Mouse (Mus musculus): Measurements from ENCODE around the gene Olfr1032. TPM values are rescaled to one million over a fixed set of nuclear protein-coding genes. Genes with fewer than 3 reads are reported as not detected.
"Not testable (repeated sequence)": the region's sequence is repeated elsewhere in the genome, so short reads cannot be mapped to it uniquely, and the experiment has no call there.

Olfr1032 gene
- polyA plus RNA-seq (2014; fragmentation: Nextera tagmentation; extraction: Ambion mirVana): not detected in 2 replicates

DNA sequence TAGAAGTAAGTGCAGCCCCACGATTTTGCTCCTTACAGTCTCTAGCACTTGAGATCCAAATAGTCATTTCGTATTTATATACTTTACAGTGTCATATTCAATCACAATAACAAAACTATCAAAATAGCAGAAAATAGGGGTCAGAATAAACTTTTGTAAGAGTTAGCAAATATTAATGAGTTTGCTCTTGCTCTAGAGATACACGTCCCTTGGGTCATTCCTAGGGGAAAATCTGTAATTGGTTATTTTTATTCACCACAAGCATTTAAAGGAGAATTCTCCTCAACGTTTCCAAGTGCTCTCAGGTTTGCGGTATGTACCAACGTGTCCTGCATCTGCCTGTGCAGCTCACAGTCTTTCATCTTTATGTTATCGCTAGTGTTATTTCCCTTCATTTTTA is at the start of gene Olfr1032:
Olfr1032 (plus strand) TSS at position 301 of the 400 bp plus-strand sequence.
- H3K9ac ChIP-seq (ENCODE audit: low read depth, low read length): no peak within 1 kb of the TSS
- no peak within 1 kb of the TSS for H3K4me3 ChIP-seq (ENCODE audit: low read depth, low read length)
- H3K4me1 ChIP-seq (ENCODE audit: control insufficient read depth, insufficient read depth, low read length): no peaks in the 10 kb centered on the region
- no peak within 1 kb of the TSS for H3K4me2 ChIP-seq
- H3K9me3 ChIP-seq (replicated peaks; ENCODE audit: control insufficient read depth, low read length): no peaks in the 10 kb centered on the region
- no peaks in the 10 kb centered on the region for H3K36me3 ChIP-seq (ENCODE audit: control insufficient read depth, insufficient read depth, low read length)
- H3K27me3 ChIP-seq (ENCODE audit: control insufficient read depth, insufficient read depth, low read length): no peaks in the 10 kb centered on the region
- WGBS (ENCODE audit: insufficient replicate concordance): 79% methylated on average over 7 of the region's 7 CpGs
- no peak within 1 kb of the TSS for H3K27ac ChIP-seq (ENCODE audit: low read depth, low read length)
- no peak for ATAC-seq (replicated peaks; ENCODE audit: insufficient number of reproducible peaks, low FRiP score, low TSS enrichment)

DNA sequence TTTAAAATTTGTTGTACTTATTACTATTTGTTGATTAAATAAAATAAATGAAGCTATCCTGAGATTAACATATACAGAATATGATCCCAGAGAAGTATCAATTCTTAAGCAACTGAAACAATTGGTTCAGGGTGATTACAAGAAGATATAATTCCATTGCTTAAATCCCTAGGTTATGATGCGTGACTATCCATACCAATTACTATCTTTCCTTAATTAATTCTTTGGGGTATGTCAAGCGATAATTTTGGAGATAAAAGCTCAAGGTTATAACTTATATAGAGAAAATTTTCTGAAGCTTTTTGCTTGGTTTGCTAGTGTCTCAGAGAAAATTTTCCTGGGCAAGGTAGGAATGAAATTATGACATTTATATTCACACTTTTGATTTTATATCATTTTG is 31.7 kb upstream of the Olfr1032 start, which contains the start of gene Olfr1029:
Olfr1029 (plus strand) TSS at position 301 of the 400 bp plus-strand sequence.
- 76% methylated on average over 2 of the region's 2 CpGs for WGBS (ENCODE audit: insufficient replicate concordance)
- Histone ChIP-seq H3K27ac (ENCODE audit: low read depth, low read length) (no peak within 1 kb of the TSS), H3K4me1 (ENCODE audit: control insufficient read depth, insufficient read depth, low read length) (no peaks in the 10 kb centered on the region), H3K9me3 (replicated peaks; ENCODE audit: control insufficient read depth, low read length) (no peaks in the 10 kb centered on the region), H3K4me2 (no peak within 1 kb of the TSS), H3K4me3 (ENCODE audit: low read depth, low read length) (no peak within 1 kb of the TSS), H3K9ac (ENCODE audit: low read depth, low read length) (no peak within 1 kb of the TSS), H3K27me3 (ENCODE audit: control insufficient read depth, insufficient read depth, low read length) (no peaks in the 10 kb centered on the region), H3K36me3 (ENCODE audit: control insufficient read depth, insufficient read depth, low read length) (no peaks in the 10 kb centered on the region)
- no peak for ATAC-seq (replicated peaks; ENCODE audit: insufficient number of reproducible peaks, low FRiP score, low TSS enrichment)

DNA sequence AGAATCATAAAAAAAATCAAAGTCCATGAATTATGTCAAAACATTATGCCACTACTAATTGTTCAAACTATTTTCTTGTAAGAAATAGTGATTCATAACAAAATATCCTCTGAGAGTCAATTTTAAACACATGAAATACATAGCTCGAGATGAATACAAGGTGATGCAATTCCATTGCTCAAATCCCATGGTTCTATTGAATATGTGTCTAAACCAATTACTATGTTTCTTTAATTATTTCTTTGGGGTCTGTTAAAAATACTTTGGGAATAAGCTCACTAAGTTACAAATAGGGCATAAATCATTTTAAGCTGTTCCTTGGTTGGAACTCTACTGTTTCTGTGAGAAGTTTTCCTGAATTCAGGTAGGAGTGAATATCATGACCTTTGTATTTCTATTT is 26.4 kb upstream of the Olfr1032 start, which contains the start of gene Olfr1030:
Olfr1030 (plus strand) TSS at position 301 of the 400 bp plus-strand sequence.
- Histone ChIP-seq H3K27me3 (ENCODE audit: control insufficient read depth, insufficient read depth, low read length) (no peaks in the 10 kb centered on the region), H3K9ac (ENCODE audit: low read depth, low read length) (no peak within 1 kb of the TSS), H3K4me3 (ENCODE audit: low read depth, low read length) (no peak within 1 kb of the TSS), H3K9me3 (replicated peaks; ENCODE audit: control insufficient read depth, low read length) (no peaks in the 10 kb centered on the region), H3K36me3 (ENCODE audit: control insufficient read depth, insufficient read depth, low read length) (no peaks in the 10 kb centered on the region), H3K27ac (ENCODE audit: low read depth, low read length) (no peak within 1 kb of the TSS), H3K4me1 (ENCODE audit: control insufficient read depth, insufficient read depth, low read length) (no peaks in the 10 kb centered on the region), H3K4me2 (no peak within 1 kb of the TSS)
- WGBS (ENCODE audit: insufficient replicate concordance): 64% methylated on average over 1 of the region's 1 CpGs
- ATAC-seq (replicated peaks; ENCODE audit: insufficient number of reproducible peaks, low FRiP score, low TSS enrichment): no peak

DNA sequence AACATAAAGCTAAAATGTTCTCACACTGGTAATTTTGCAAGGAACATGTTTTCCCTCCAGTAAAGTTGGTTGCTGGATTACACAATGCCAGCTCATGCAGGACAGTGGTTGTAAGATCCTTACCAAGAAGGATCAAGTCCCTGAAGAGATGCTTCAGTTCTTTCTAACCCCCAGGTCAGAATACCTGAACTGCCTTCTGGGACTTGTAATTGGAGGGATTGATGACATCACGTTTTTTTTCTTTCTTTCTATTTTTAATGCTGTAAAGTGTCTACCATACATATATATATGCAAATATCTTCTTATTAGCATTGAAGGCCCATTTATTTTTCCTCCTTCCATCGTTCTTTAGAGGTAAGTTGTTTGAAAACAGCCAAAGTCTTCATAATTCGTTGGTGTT is 15.3 kb upstream of the Olfr1032 start, which contains the start of gene Olfr1031:
Olfr1031 (plus strand) TSS at position 301 of the 400 bp plus-strand sequence.
- Histone ChIP-seq H3K4me2 (no peak within 1 kb of the TSS), H3K27me3 (ENCODE audit: control insufficient read depth, insufficient read depth, low read length) (no peaks in the 10 kb centered on the region), H3K4me3 (ENCODE audit: low read depth, low read length) (no peak within 1 kb of the TSS), H3K36me3 (ENCODE audit: control insufficient read depth, insufficient read depth, low read length) (no peaks in the 10 kb centered on the region), H3K9ac (ENCODE audit: low read depth, low read length) (no peak within 1 kb of the TSS), H3K4me1 (ENCODE audit: control insufficient read depth, insufficient read depth, low read length) (no peaks in the 10 kb centered on the region), H3K9me3 (replicated peaks; ENCODE audit: control insufficient read depth, low read length) (no peaks in the 10 kb centered on the region), H3K27ac (ENCODE audit: low read depth, low read length) (no peak within 1 kb of the TSS)
- WGBS (ENCODE audit: insufficient replicate concordance): 53% methylated on average over 3 of the region's 3 CpGs
- no peak for ATAC-seq (replicated peaks; ENCODE audit: insufficient number of reproducible peaks, low FRiP score, low TSS enrichment)

DNA sequence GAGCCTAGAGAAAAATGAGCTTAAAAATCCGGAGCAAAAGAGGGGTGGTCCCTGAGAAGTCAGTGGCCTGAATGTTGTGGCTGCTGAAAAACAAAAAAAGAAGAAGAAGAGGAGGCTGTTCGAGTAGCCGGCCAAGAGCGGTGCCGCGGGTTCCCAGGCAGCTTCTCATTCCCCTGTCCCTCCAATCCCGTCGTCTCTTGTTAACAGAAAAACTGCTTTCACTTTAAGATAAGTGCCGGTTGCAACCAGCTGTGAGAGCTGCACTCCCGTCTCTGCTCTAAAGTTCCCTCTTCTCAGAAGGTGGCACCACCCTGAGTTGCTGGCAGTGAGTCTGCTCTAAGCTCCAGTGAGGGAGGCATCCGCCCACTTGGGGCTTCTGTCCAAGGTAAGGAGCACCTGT is 15.1 kb downstream of the Olfr1032 start, which contains the start of gene Olfr1033:
Olfr1033 (plus strand) TSS at position 228 of the 400 bp plus-strand sequence.
- Histone ChIP-seq H3K27ac (ENCODE audit: low read depth, low read length) (0 out of 2 replicates have a peak within 1 kb of the TSS, but pooled peaks have one; percentile 15), H3K4me2 (peak within 1 kb of the TSS; percentile 58), H3K4me3 (ENCODE audit: low read depth, low read length) (peak within 1 kb of the TSS; percentile 36)
- not testable (repeated sequence) for H3K4me1 ChIP-seq (ENCODE audit: control insufficient read depth, insufficient read depth, low read length); ATAC-seq (replicated peaks; ENCODE audit: insufficient number of reproducible peaks, low FRiP score, low TSS enrichment); H3K9me3 ChIP-seq (replicated peaks; ENCODE audit: control insufficient read depth, low read length); H3K36me3 ChIP-seq (ENCODE audit: control insufficient read depth, insufficient read depth, low read length); H3K27me3 ChIP-seq (ENCODE audit: control insufficient read depth, insufficient read depth, low read length); H3K9ac ChIP-seq (ENCODE audit: low read depth, low read length)
- 0% methylated on average over 10 of the region's 11 CpGs for WGBS (ENCODE audit: insufficient replicate concordance)

DNA sequence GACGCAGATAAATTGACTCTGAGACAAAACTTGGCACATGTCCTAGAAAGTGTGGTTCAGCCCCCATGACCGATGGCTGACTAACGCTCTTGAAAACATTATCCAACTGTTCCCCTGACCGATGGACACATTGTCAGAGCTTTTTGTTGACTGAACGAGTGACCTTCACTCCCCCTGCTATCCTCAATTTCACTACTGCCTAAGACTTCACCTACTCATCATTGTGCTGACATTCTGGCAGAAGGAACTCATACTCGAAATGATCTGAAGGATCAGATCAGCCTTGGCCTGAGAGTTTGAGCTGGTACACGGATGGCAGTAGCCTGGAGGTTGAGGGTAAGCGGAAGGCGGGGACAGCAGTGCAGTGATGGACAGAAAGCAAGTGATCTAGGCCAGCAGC is 16.2 kb downstream of the Olfr1032 start:
- H3K27ac ChIP-seq (ENCODE audit: low read depth, low read length); H3K4me2 ChIP-seq; H3K4me1 ChIP-seq (ENCODE audit: control insufficient read depth, insufficient read depth, low read length); H3K9me3 ChIP-seq (replicated peaks; ENCODE audit: control insufficient read depth, low read length); H3K4me3 ChIP-seq (ENCODE audit: low read depth, low read length); H3K9ac ChIP-seq (ENCODE audit: low read depth, low read length); H3K36me3 ChIP-seq (ENCODE audit: control insufficient read depth, insufficient read depth, low read length); H3K27me3 ChIP-seq (ENCODE audit: control insufficient read depth, insufficient read depth, low read length); ATAC-seq (replicated peaks; ENCODE audit: insufficient number of reproducible peaks, low FRiP score, low TSS enrichment): not testable (repeated sequence)
- 24% methylated on average over 2 of the region's 9 CpGs for WGBS (ENCODE audit: insufficient replicate concordance)

DNA sequence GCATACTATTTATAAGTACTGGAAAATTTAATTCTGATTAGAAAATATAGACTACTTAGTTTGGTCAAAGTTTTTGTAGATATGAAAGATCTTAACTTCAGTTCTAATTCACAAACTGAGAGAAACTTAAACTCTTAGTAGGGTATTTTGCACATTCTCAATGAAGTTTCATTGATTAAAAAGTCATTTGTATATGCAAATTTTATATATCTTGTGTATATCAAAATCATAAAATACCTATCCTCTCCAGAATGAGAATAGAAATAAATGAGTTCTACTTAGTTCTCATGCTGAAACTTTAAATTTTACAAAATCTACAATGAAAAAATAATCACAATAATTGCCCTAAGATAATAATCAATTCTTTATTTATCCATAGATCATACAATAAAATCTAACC is 40.2 kb downstream of the Olfr1032 start, which contains the start of gene Olfr1034:
Olfr1034 (plus strand) TSS at position 301 of the 400 bp plus-strand sequence.
- Histone ChIP-seq H3K36me3 (ENCODE audit: control insufficient read depth, insufficient read depth, low read length) (no peaks in the 10 kb centered on the region), H3K9ac (ENCODE audit: low read depth, low read length) (no peak within 1 kb of the TSS), H3K27me3 (ENCODE audit: control insufficient read depth, insufficient read depth, low read length) (no peaks in the 10 kb centered on the region), H3K4me2 (no peak within 1 kb of the TSS), H3K9me3 (replicated peaks; ENCODE audit: control insufficient read depth, low read length) (no peaks in the 10 kb centered on the region), H3K27ac (ENCODE audit: low read depth, low read length) (no peak within 1 kb of the TSS), H3K4me1 (ENCODE audit: control insufficient read depth, insufficient read depth, low read length) (no peaks in the 10 kb centered on the region), H3K4me3 (ENCODE audit: low read depth, low read length) (no peak within 1 kb of the TSS)
- no peak for ATAC-seq (replicated peaks; ENCODE audit: insufficient number of reproducible peaks, low FRiP score, low TSS enrichment)

DNA sequence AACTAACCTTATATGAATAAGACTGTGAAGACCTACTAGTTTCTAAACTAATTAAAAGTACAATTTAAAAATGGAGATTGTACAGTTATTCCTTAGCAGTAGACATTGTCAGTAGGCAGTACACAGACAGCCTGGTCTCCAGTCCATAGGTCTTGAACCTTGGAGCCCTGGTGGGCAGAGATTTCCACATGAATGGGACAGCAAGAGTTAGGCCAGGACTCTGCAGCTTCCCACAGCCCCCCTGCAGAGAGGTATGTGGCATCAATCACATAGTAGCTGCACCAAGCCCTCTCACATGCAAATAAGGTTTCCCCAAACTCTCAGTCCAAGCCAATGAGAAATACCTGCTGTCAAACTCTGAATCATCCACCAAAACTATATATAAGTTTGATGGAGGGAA is 45.4 kb downstream of the Olfr1032 start:
- not testable (repeated sequence) for H3K27ac ChIP-seq (ENCODE audit: low read depth, low read length); H3K27me3 ChIP-seq (ENCODE audit: control insufficient read depth, insufficient read depth, low read length); H3K36me3 ChIP-seq (ENCODE audit: control insufficient read depth, insufficient read depth, low read length); ATAC-seq (replicated peaks; ENCODE audit: insufficient number of reproducible peaks, low FRiP score, low TSS enrichment); H3K9me3 ChIP-seq (replicated peaks; ENCODE audit: control insufficient read depth, low read length); H3K4me3 ChIP-seq (ENCODE audit: low read depth, low read length); H3K4me2 ChIP-seq; H3K9ac ChIP-seq (ENCODE audit: low read depth, low read length); H3K4me1 ChIP-seq (ENCODE audit: control insufficient read depth, insufficient read depth, low read length)
